Mouse (Mus musculus): ENCODE results near the gene Dna2. TPM values are rescaled to one million over a fixed set of nuclear protein-coding genes. Genes with fewer than 3 reads are reported as not detected.

Dna2 gene
- polyA plus RNA-seq, 1 experiment from 2014 or later: 16.4 TPM

GRCm38 (mm10) chr10:62924096-62924635, 22.7 kb upstream of the Dna2 start:
- Histone ChIP-seq H3K4me2 (no peak overlapping the region), H3K27me3 (replicated peaks) (no peaks in the 10 kb centered on the region), H3K4me1 (peaks cover 6% of the 10 kb centered on the region), H3K4me3 (replicated peaks) (no peak overlapping the region), H3K9me3 (no peaks in the 10 kb centered on the region), H3K27ac (no peak overlapping the region), H3K9ac (no peak overlapping the region), H3K36me3 (peaks cover 11% of the 10 kb centered on the region)
- ATAC-seq (ENCODE audit: insufficient read depth, low FRiP score, low read depth): no peak
- 87% methylated on average over 4 of the region's 4 CpGs for WGBS

- WGBS: 89% methylated on average over 1 of the region's 1 CpGs
Measured at GRCm38 (mm10) chr10:62932381-62932780, 14.4 kb upstream of the Dna2 start.

GRCm38 (mm10) chr10:62944975-62945580, 1.7 kb upstream of the Dna2 start:
- ATAC-seq (ENCODE audit: insufficient read depth, low FRiP score, low read depth): peak; percentile 63; the same call in 1 of the 2 replicates
- 80% methylated on average over 10 of the region's 10 CpGs for whole genome bisulfite sequencing
- no peaks in the 10 kb centered on the region for H3K9me3 ChIP-seq
- no peak overlapping the region for H3K4me2 ChIP-seq
- no peak overlapping the region for H3K27ac ChIP-seq
- peaks cover 4% of the 10 kb centered on the region; the same call in 1 of the 2 replicates for H3K36me3 ChIP-seq
- H3K4me1 ChIP-seq: no peaks in the 10 kb centered on the region
- H3K27me3 ChIP-seq (replicated peaks): no peaks in the 10 kb centered on the region
- no peak overlapping the region for H3K4me3 ChIP-seq (replicated peaks)
- no peak overlapping the region for H3K9ac ChIP-seq

More at GRCm38 (mm10) chr10:62932381-62932780, 14.4 kb upstream of the Dna2 start:
- ATAC-seq (ENCODE audit: insufficient read depth, low FRiP score, low read depth): no peak
- no peak overlapping the region for H3K9ac ChIP-seq
- H3K4me2 ChIP-seq: no peak overlapping the region
- no peaks in the 10 kb centered on the region for H3K27me3 ChIP-seq (replicated peaks)
- H3K4me3 ChIP-seq (replicated peaks): no peak overlapping the region
- H3K27ac ChIP-seq: no peak overlapping the region
- no peaks in the 10 kb centered on the region for H3K4me1 ChIP-seq
- no peaks in the 10 kb centered on the region for H3K9me3 ChIP-seq
- peaks cover 26% of the 10 kb centered on the region for H3K36me3 ChIP-seq

GRCm38 (mm10) chr10:62948551-62948950, 1.7 kb downstream of the Dna2 start:
- no peak for ATAC-seq (ENCODE audit: insufficient read depth, low FRiP score, low read depth)
- no peaks in the 10 kb centered on the region; the same call in 1 of the 2 replicates for H3K36me3 ChIP-seq
- H3K9me3 ChIP-seq: no peaks in the 10 kb centered on the region
- no peak overlapping the region for H3K4me2 ChIP-seq
- H3K9ac ChIP-seq: no peak overlapping the region
- 89% methylated on average over 7 of the region's 7 CpGs for WGBS
- H3K27me3 ChIP-seq (replicated peaks): no peaks in the 10 kb centered on the region
- no peak overlapping the region for H3K27ac ChIP-seq
- H3K4me3 ChIP-seq (replicated peaks): no peak overlapping the region
- H3K4me1 ChIP-seq: no peaks in the 10 kb centered on the region

- no peak overlapping the region for H3K9ac ChIP-seq
- H3K9me3 ChIP-seq: no peaks in the 10 kb centered on the region
- H3K36me3 ChIP-seq: peaks cover 30% of the 10 kb centered on the region
- no peaks in the 10 kb centered on the region for H3K4me1 ChIP-seq
- 90% methylated on average over 7 of the region's 7 CpGs for WGBS
- no peak overlapping the region for H3K4me3 ChIP-seq (replicated peaks)
- H3K27ac ChIP-seq: no peak overlapping the region
- ATAC-seq (ENCODE audit: insufficient read depth, low FRiP score, low read depth): no peak
- H3K4me2 ChIP-seq: no peak overlapping the region
- no peaks in the 10 kb centered on the region for H3K27me3 ChIP-seq (replicated peaks)
Measured at GRCm38 (mm10) chr10:62963956-62964355, 17.1 kb downstream of the Dna2 start.

- Histone ChIP-seq H3K27ac (no peak overlapping the region), H3K4me1 (no peaks in the 10 kb centered on the region), H3K4me3 (replicated peaks) (no peak overlapping the region), H3K4me2 (no peak overlapping the region), H3K9ac (no peak overlapping the region), H3K9me3 (no peaks in the 10 kb centered on the region), H3K36me3 (peaks cover 31% of the 10 kb centered on the region), H3K27me3 (replicated peaks) (no peaks in the 10 kb centered on the region)
- no peak for ATAC-seq (ENCODE audit: insufficient read depth, low FRiP score, low read depth)
- 89% methylated on average over 11 of the region's 11 CpGs for WGBS
Measured at GRCm38 (mm10) chr10:62965796-62966195, 19.0 kb downstream of the Dna2 start.

GRCm38 (mm10) chr10:62966291-62966690, 19.5 kb downstream of the Dna2 start:
- Histone ChIP-seq H3K36me3 (peaks cover 31% of the 10 kb centered on the region), H3K9me3 (no peaks in the 10 kb centered on the region), H3K9ac (no peak overlapping the region), H3K4me2 (no peak overlapping the region), H3K27ac (no peak overlapping the region), H3K4me3 (replicated peaks) (no peak overlapping the region), H3K4me1 (no peaks in the 10 kb centered on the region), H3K27me3 (replicated peaks) (no peaks in the 10 kb centered on the region)
- 94% methylated on average over 15 of the region's 15 CpGs for WGBS
- no peak for ATAC-seq (ENCODE audit: insufficient read depth, low FRiP score, low read depth)

- no peak for ATAC-seq (ENCODE audit: insufficient read depth, low FRiP score, low read depth)
- 78% methylated on average over 16 of the region's 16 CpGs for WGBS
Measured at GRCm38 (mm10) chr10:62971821-62972220, 25.0 kb downstream of the Dna2 start.

GRCm38 (mm10) chr10:62979667-62980038, 32.8 kb downstream of the Dna2 start:
- H3K9me3 ChIP-seq: no peaks in the 10 kb centered on the region
- H3K36me3 ChIP-seq: 0 out of 2 replicates have a peak, but pooled peaks cover 3% of the 10 kb centered on the region
- no peak overlapping the region for H3K27ac ChIP-seq
- ATAC-seq (ENCODE audit: insufficient read depth, low FRiP score, low read depth): no peak
- 8% methylated on average over 10 of the region's 10 CpGs for WGBS
- H3K9ac ChIP-seq: peak overlapping the region; percentile 18; the same call in 1 of the 2 replicates
- H3K4me3 ChIP-seq (replicated peaks): peak overlapping the region; percentile 95
- no peaks in the 10 kb centered on the region for H3K27me3 ChIP-seq (replicated peaks)
- H3K4me1 ChIP-seq: peaks cover 7% of the 10 kb centered on the region
- H3K4me2 ChIP-seq: peak overlapping the region; percentile 69

More at GRCm38 (mm10) chr10:62971821-62972220, 25.0 kb downstream of the Dna2 start:
- no peaks in the 10 kb centered on the region for H3K9me3 ChIP-seq
- no peaks in the 10 kb centered on the region for H3K4me1 ChIP-seq
- no peak overlapping the region for H3K27ac ChIP-seq
- no peak overlapping the region for H3K4me3 ChIP-seq (replicated peaks)
- no peak overlapping the region for H3K4me2 ChIP-seq
- H3K36me3 ChIP-seq: peaks cover 20% of the 10 kb centered on the region; the same call in 1 of the 2 replicates
- H3K27me3 ChIP-seq (replicated peaks): no peaks in the 10 kb centered on the region
- no peak overlapping the region for H3K9ac ChIP-seq

GRCm38 (mm10) chr10:62980039-62980954, 33.5 kb downstream of the Dna2 start, which contains the start of gene Rufy2:
TSS of gene Rufy2 (plus strand) at chr10:62980223.
- Histone ChIP-seq H3K4me1 (peaks cover 7% of the 10 kb centered on the region), H3K27ac (peak within 1 kb of the TSS; percentile 66), H3K36me3 (0 out of 2 replicates have a peak, but pooled peaks cover 5% of the 10 kb centered on the region), H3K27me3 (replicated peaks) (no peaks in the 10 kb centered on the region), H3K4me2 (peak within 1 kb of the TSS; percentile 69), H3K9ac (peak within 1 kb of the TSS; percentile 83), H3K4me3 (replicated peaks) (peak within 1 kb of the TSS; percentile 95), H3K9me3 (no peaks in the 10 kb centered on the region)
- 1% methylated on average over 75 of the region's 77 CpGs for WGBS
- ATAC-seq (ENCODE audit: insufficient read depth, low FRiP score, low read depth): peak; percentile 85

GRCm38 (mm10) chr10:62984072-62984471, 37.2 kb downstream of the Dna2 start:
- H3K4me1 ChIP-seq: peaks cover 5% of the 10 kb centered on the region; the same call in 1 of the 2 replicates
- no peaks in the 10 kb centered on the region for H3K9me3 ChIP-seq
- H3K9ac ChIP-seq: no peak overlapping the region
- no peak overlapping the region for H3K4me3 ChIP-seq (replicated peaks)
- no peak overlapping the region for H3K4me2 ChIP-seq
- H3K36me3 ChIP-seq: 0 out of 2 replicates have a peak, but pooled peaks cover 5% of the 10 kb centered on the region
- H3K27me3 ChIP-seq (replicated peaks): no peaks in the 10 kb centered on the region
- no peak overlapping the region for H3K27ac ChIP-seq
- no peak for ATAC-seq (ENCODE audit: insufficient read depth, low FRiP score, low read depth)
- 92% methylated on average over 11 of the region's 11 CpGs for WGBS
